Mouse (Mus musculus): Measurements from ENCODE around the gene Klrg1.

Gene Klrg1

DNA sequence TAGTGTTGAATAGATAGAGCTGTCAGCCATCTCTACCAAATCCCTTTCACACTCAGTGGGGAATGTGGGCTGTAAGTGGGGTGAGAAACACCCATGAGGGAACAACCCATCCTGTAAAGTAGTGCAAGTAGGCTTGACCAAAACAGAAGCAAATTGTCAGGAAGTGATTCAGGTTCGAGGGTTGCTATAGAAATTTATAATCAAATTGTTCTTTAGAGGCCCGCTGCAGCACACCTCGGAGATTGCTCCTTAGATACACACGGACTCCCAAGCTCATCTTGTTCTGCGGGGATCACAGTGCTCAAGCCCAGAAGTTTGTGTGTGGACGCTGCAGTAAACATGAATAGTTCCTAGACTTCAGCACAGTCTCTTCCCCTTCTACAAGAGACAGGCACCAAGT lies at the start of gene Klrg1:
TSS of gene Klrg1 (minus strand) at position 101 of the 400 bp plus-strand sequence.
- DNase-seq, result no peak

DNA sequence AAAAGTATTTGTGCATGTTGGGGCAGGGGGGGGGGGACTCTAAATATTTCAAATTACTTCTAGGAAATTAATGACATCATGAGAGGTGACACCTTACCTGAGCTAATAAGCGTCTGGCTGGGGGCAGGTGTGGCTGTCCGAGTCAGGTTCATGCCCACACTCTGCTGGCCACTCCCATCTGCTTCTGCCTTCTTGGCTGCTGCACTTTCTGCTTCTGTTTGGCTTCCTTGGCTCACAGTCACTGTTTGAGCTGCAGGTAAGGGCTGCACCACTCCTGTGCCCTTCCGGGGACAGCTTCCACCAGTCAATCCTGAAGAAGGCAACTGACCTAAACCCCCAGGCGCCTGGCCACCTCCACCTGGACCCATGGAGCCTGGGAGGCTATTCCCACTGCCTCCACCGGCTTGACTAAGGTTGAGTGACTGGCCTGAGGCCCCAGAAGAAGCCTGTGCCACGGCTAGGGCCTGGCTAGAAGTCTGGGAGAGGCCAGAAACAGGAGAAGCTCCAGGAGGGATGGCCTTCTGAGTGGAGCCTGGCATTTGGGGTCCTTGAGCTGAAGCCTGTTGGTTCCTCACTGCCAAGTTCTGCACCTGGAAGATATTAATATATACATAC lies 42.8 kb upstream of the Klrg1 start:
- DNase-seq, result no peak

GRCm38 (mm10) chr6:122318726-122319125 lies 36.0 kb upstream of the Klrg1 start:
- DNase-seq, result no peak

- no peak for DNase-seq
Observed at GRCm38 (mm10) chr6:122310187-122310820, 27.6 kb upstream of the Klrg1 start.

DNA sequence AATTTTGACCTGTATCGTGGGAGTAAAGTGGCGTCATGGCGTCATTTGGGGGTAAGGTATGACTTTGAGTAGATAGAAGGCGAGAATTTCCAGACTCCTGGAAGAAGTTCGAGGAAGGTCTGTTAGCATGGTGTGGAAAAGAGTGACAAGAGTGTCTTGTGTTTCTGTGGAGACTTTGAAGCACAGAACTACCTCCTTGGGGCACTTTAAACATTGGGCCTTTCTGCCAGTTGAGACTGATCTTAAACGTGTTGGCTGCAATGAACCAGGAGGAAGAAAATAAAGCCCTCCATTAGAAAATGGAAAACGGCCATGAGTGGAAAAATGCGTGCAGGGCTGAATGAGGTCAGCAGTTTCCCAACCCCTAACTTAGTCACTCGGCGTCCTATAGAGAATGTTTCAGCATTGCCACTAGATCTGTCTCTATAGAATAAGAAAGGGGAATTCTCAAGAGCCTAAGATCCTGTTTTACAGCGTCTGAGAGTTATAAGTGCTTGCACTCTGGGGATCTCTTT lies 26.8 kb upstream of the Klrg1 start:
- DNase-seq, result no peak

- DNase-seq, result peak; percentile 96 to 98
Observed at GRCm38 (mm10) chr6:122308505-122309393, 26.1 kb upstream of the Klrg1 start, which contains the start of gene M6pr. Gene M6pr (plus strand): TSS chr6:122308720.

DNA sequence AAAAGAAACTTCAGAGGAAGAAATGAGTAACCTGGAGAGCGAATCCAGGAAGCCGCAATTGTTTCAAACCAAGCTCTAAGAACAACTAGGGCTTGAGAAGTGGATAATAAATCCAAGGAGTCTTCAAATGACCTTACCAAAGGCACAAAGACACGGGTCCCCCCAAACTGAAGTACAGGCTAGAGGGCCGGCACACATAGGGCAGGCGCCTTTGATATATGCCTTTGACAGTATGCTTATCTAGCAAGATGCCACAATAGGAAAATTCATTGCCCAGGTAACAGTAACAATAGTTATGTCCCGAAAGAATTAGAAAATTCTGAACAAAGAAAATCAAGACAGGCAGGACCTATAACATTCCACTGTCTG lies 25.4 kb upstream of the Klrg1 start:
- DNase-seq, result peak in 1 of 2 experiments; percentile 14

- no peak for DNase-seq
Observed at GRCm38 (mm10) chr6:122306707-122307106, 24.0 kb upstream of the Klrg1 start.

GRCm38 (mm10) chr6:122304790-122305555 lies 22.3 kb upstream of the Klrg1 start:
- no peak for DNase-seq

GRCm38 (mm10) chr6:122304355-122304754 lies 21.7 kb upstream of the Klrg1 start:
- peak; percentile 29 to 39 for DNase-seq

DNA sequence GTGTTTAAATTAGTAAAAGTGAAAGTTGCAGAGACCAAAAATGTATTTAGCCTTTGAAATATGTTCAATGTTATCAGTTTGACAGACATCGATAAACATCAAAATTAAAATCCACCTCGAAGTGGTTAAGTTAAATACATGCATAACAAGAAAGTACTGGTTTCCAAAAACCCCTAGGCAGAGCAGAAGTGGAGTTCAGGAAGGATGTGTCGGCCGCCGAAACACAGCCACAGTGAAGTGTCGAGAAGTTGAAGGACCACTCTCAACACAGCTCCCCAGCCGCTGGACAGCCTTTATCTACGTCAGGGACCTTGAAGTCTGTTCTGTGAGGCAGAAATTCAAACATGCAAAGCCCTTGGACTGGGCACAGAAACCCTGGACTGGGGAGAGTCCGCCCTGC lies 20.8 kb upstream of the Klrg1 start:
- DNase-seq, result no peak

- no peak for DNase-seq
Observed at GRCm38 (mm10) chr6:122302661-122303060, 20.0 kb upstream of the Klrg1 start.

GRCm38 (mm10) chr6:122302121-122302520 lies 19.4 kb upstream of the Klrg1 start:
- no peak for DNase-seq

- no peak for DNase-seq
Observed at GRCm38 (mm10) chr6:122299621-122300133, 17.0 kb upstream of the Klrg1 start.

DNA sequence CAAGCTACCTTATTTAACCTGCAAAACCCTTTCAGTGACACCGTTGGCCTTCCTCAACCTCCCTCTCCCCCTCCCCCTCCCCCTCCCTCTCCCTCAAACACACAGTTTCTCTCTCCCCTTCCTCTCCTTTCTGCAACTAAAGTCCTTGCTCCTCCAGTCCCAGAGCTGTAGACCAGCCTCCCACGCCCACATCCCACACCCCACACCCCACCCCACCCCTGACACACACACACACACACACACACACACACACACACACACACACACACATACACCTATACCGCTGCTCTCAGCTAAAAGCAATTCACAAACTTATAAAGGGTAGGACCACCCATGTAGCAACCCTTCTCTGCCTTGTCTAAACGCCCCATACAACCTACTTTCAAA lies 15.5 kb upstream of the Klrg1 start:
- DNase-seq, result no peak

GRCm38 (mm10) chr6:122297279-122298222 lies 14.9 kb upstream of the Klrg1 start:
- DNase-seq, result no peak

DNA sequence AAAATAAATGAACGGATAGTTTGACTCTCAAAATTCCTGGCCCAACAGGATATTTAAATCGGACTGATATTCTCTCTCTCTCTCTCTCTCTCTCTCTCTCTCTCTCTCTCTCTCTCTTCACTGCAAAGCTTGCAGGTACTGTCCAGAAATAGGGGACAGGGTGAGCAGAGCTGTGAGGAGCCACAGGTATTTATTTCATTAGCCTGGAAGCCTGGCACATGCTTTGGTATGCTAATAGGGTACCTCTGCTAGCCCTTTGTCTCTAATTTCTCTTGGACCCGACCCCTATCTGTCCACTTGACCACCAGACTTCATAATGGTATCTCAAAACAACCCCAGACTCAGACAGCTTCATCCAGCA lies 14.2 kb upstream of the Klrg1 start:
- no peak for DNase-seq

- no peak for DNase-seq
Observed at GRCm38 (mm10) chr6:122295242-122295641, 12.6 kb upstream of the Klrg1 start.

DNA sequence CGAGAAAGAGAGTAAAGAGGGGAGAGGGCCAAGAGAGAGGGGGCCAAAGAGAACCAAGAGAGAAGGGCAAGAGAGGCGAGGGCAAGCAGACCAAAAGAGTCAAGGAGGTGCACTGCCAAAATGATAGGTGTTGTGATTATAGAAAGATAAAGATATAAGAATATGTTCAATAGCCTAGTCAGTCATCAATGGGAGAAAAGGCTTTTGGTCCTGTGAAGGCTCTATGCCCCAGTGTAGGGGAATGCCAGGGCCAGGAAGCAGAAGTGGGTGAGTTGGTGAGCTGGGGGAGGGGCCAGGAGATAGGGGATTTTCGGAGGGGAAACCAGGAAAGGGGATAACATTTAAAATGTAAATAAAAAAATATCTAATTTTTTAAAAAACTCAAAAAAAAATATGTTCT lies 11.6 kb upstream of the Klrg1 start:
- DNase-seq, result no peak

GRCm38 (mm10) chr6:122293796-122294195 lies 11.1 kb upstream of the Klrg1 start:
- no peak for DNase-seq

DNA sequence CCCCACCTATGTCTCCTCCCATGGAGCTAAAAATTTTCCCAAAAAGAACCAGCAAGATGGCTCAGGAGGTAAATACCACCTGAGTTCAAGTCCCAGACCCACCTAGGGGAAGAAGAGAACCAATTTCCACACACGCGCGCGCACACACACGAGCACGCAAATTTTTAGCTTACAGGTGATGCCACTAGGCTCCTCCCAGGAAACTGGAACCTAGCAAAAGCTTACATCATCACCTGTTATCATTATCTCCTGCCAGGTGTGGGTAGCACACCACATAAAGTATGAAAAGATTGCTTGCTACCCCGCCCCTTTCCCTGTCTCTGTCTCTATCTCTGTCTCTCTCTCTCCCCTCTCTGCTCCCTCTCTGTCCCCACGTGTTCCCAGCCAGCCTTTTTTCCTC lies 10.4 kb upstream of the Klrg1 start:
- no peak for DNase-seq
